Mouse (Mus musculus) heart, postnatal 0 days (tissue): ENCODE measurements at regions not wholly inside any gene's neighbourhood (a gene's known extent, or its start where the extent isn't known, plus 50 kb on each side); places are given as distances from the start of the nearest gene placed in this dataset.

Experiments
- CTCF ChIP-seq: IDR thresholded peaks from 2 replicates; pipeline ENCODE4 v1.5.1; 2016; ENCODE audit warnings: antibody characterized with exemption, control low read depth, low read depth
- EP300 ChIP-seq: IDR thresholded peaks from 2 replicates; pipeline ENCODE4 v1.6.1; 2016; ENCODE audit warnings: antibody characterized with exemption, low read depth

- TF ChIP-seq CTCF (no peak), EP300 (no peak)
Measured at GRCm38 (mm10) chr3:9354756-9355155, 255.1 kb downstream of the Zfp704 start.
